Mouse (Mus musculus) left cerebral cortex, adult 8-10 months (tissue): Measurements from ENCODE around the gene Eno4. TPM values are rescaled to one million over a fixed set of nuclear protein-coding genes. Genes with fewer than 3 reads are reported as not detected.

Experiments used
- DNase-seq, 2 experiments: peaks; one replicate each; pipeline ENCODE4 v3.0.0; 2022; ENCODE audit warnings: low spot score in 2 of 2
- microRNA-seq, 2 experiments: library from miRNA; unstranded; fragments of <30 nt; microRNA quantifications; one replicate each; pipeline ENCODE4 v1.2.0; 2022
- total RNA-seq, 4 experiments: library from RNA; stranded (reverse); gene quantifications; 2 replicates each; pipeline ENCODE4 v1.2.4; 2022

The Eno4 gene
- total RNA-seq, 4 experiments from 2014 or later, result 2.2 to 3.0 (median 2.7) TPM

DNA sequence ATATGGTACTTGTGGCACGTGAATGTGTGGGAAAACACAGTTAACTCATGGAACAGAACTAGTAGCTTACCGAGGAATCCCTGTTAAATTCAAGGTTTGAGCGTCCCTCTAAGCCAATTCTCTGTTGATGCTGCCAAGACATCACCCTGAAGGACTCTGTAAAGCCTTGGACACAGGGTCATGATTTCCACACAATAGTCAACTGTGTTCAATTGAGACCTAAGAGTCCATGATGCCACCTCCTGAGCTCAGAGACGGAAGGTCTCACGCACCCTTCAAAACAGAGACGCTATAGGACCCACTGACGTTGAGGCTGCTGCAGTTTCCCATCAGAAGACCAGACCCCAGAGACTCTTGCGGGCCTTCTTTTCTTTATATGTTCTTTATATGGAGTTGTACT, 30.9 kb downstream of the Eno4 start:
- no peak for DNase-seq

DNA sequence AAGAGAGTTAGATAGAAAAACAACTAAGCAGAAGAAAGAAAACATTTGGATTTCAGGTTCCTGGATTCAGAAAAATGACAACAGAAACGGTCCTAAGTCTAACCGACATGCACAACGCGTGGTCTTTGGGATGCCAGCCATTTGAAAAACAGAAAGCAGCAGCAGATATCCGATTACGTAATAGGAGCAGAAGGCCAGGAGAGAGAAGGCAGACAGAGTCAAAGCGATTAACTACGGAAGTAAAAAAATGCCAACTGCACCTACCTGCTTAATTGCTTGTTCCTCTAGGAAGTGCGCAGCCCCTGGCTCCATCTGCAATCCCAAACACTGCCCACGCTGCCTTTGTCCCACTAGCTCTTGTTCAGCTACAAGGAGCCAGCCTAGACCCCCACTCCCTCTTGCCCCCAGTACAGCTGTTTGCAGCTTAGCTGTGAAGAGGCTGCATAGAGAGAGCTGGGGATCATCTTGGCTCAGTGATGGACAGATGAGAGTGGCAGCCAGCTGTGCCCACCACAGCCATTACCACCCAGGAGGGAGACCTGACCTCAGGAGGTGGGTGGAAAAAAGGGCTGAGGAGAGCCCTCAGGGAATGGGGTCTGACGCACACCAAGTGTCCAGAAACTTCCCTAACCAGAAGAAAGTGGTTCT, 32.1 kb downstream of the Eno4 start:
- no peak for DNase-seq

DNA sequence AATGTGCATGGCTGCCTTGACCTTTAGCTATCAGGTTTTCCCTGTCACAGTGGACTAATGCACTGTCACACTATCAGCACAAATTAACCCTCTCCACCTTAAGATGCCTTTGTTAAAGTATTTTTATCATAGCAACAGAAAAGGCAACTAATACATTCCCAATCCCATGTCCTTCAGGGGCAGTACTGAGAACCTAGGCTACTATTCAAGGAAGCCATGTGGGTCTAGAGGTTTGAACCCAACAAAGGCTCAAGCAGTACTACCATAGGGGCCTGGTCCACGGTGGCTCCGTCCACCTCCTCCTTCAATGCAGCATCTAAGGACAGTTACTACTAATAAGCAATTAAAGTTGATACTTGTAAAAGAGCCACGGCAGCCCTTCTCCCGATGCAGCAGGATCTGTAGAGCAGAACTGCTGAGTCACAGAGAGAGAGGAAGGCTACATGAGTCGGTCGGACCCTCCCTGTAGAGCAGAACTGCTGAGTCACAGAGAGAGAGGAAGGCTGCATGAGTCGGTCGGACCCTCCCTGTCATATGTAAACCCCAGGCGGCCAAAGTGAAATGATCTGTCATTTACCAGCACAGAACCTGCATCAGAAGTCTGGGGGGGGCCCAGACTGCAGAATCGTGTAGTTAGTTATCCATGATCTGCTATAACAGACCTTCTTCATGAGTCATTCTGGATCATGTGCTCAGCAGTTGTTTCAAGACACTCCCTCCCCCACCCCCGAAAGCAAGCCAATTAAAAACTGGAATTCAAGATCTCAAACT, 35.4 kb downstream of the Eno4 start:
- DNase-seq, result peak; percentile 23 to 55

DNA sequence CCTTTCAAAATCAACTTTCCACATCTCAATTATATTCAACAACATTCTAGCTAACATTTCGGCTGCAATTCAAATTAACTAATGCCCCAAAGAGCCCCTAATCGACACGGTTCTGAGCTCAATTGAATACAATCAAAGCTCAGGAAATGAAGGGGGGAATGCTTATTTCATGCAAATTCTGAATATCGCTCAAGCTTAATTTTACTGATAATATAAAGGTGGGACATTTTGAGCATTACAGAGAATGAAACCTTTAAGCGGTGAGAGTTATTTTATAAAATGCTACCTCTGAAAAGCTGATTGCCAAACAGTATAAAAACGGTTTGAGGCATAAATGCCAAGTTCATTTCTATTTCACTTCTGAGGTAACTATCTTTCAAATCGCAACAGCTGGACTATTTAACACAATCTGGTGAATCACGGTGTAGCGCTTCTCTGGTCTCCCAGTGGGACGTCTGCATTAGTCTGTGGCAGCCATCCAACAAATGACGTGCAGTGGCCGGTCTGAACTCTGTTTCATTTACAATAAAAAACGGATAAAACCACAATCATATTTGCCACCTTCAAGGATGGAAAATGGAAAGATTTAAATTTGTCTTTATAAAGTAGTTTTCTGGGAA, 36.3 kb downstream of the Eno4 start:
- no peak for DNase-seq

DNA sequence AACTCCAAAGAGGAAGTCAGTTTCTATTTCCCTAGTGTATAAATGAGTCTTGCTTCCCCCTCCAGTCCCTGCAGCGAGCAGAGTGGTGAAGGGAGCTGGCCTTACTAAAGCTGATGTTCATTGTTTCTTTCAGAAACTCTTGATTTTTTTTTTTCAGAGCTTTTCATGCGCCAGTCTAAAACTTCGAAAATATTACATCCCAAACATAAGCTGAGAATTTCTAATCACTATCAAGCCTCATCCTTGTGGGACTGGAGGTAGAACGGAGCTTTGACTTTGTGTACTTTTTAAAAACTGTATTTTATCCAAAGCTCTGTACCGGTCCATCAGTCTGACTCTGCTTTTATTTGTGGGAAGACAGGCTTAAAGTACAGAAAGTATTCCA, 36.8 kb downstream of the Eno4 start:
- DNase-seq, result no peak

DNA sequence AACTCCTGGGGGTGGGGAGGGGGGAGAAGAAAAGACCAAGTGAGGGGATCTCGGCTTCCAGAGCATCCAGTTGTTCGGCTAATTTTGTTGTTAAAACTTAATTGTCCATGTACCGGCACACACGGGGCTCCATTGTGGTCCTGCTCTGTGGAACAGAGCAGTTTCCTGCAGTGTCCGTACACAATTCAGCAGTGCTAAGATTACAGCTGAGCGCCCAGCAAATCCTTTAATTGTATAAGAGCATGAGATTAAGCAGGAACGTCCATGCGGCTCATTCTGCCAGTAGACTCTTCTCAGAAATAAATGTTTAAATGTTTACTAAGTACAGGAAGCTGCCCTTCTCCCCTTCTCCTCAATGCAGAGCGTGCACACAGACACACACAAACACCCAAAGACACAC, 38.3 kb downstream of the Eno4 start:
- DNase-seq, result no peak

DNA sequence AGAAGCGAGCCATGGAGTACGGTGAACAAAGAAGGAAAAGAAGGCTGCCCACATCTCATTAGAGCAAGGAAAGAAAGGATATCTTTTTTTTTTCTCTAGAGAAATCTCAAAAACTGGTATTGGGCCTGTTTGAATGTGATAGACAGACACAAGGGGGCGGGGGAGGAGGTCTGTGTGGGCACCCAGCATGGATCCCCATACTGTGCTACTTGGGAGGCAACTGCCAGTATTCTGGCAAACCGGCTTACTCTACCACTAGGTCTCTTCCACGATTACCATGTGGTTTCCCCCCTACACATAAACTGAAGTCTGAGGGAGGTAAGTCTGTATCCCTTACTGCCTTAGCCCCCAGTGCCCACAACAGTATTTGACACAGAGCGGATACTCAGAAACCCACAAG, 59.6 kb downstream of the Eno4 start:
- no peak for DNase-seq

DNA sequence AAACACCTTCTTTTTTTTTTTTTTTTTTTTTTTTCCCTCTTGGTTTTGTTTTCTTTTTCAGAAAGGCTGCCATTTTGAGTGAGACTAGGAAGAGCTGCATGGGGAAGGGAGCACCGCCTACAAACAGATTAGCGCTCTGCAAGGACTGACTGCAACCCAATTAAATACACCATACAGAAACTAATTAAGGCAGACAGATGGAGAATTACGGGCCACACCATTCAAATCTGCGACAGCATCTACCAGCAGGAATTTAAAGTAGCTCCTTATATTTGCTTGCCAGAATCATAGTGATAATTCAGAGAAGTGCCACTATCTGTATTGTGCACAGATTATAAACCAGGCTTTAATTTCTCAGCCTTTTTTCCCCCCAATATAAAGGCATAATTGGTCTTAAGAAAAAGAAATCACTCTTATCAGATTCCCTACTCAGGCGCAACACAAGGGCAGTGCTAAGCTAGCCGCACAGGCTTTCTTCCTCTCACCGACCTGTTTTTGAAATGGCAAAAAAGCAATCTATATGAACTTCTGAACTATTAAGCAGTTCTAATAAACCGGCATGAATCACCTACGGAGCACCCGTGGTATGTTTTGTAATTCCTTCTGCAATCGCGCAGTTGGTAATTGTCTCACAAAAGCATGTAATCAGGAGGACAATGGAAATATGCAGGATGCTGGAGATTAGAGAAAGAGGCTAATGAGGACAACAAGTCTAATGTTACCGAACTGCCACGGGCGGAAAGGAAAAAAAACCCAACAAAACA, 63.5 kb downstream of the Eno4 start:
- peak in 1 of 2 experiments; percentile 24 for DNase-seq

DNA sequence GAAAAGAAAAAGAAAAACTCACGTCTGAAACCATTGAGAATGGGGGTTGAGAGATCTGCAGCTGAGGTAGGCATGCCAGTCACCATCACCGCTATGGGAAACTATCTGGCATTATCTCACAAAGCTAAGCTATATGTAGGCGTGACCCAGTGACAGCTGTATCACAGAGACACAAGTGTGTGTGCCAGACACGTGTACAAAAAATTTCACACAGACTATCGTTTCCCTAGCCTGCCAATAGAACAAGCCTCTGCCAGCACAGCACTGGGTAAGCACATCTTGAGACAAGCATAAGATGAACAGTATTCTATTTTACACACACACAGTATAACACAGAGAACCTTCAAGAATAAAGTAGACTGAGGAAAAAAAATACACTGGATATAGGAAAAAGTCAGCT, 67.6 kb downstream of the Eno4 start:
- DNase-seq, result peak in 1 of 2 experiments; percentile 17

Small RNAs within 50 kb of the gene (microRNA-seq; reads per million reads assigned to microRNA genes)
- gene Mir3086, result 36.2 to 39.3 reads per million in 2 experiments

Other genes starting within 250 kb of the Eno4 start
- not detected for gene Pnliprp1, start 214.5 kb upstream of the Eno4 start, total RNA-seq
- not detected for gene Pnliprp2, start 183.7 kb upstream of the Eno4 start, total RNA-seq
- under 1 TPM in 2 of 4 experiments, not detected in 2; 0.34 to 0.53 TPM for gene 1700019N19Rik, start 149.0 kb upstream of the Eno4 start, total RNA-seq
- gene Hspa12a, start 229 bp downstream of the Eno4 start, total RNA-seq, result 100 to 1,000 TPM; 180 to 214 (median 195) TPM
- gene Shtn1, start 132.7 kb downstream of the Eno4 start, total RNA-seq, result 10 to 100 TPM; 24.2 to 26.9 (median 25.7) TPM
- 1 to 10 TPM; 1.8 to 2.5 (median 1.9) TPM for gene Vax1, start 226.6 kb downstream of the Eno4 start, total RNA-seq